In genomic region chr4:57451896-57452295, GRCm38 (mm10) we compare ENCODE assay signal across 9 mouse cellular contexts. TPM values are rescaled to one million over a fixed set of nuclear protein-coding genes. Genes with fewer than 3 reads are reported as not detected.
DNase-seq lines count a peak whose midpoint lies in the region; ATAC-seq and TF ChIP-seq lines count a peak whose summit lies in the region.
"Had no signal": no experiment of that assay in that cellular context is flagged by ENCODE, and none has a peak within 500 bp of the region (broad histone marks: within the 10 kb centered on the region; RNA-seq: fewer than 3 reads in every experiment).

No protein-coding gene starts in this region.

- peak; percentile 76 for TF ChIP-seq CTCF in gastrocnemius, adult 2 months (IDR thresholded peaks at IDR 0.05)

- intact Hi-C loops in gastrocnemius, adult 2 months (cut with DNase I): no loop called here

- WGBS in hindbrain, embryonic 16.5 days: 40% methylated on average over 3 of the region's 3 CpGs

- H3K4me3 ChIP-seq in gastrocnemius, adult 2 months: no peak overlapping the region
- H3K4me3 ChIP-seq in hindbrain, embryonic 16.5 days (ENCODE audit: low read length): no peak overlapping the region
- H3K4me3 ChIP-seq: liver, embryonic 15.5 days had no signal

- H3K4me2 ChIP-seq in hindbrain, embryonic 16.5 days (ENCODE audit: low read length): no peak overlapping the region
- H3K4me2 ChIP-seq: liver, embryonic 15.5 days had no signal

- ATAC-seq in hindbrain, embryonic 16.5 days: peak; percentile 69; the same call in 1 of the 2 replicates

- H3K36me3 ChIP-seq in hindbrain, embryonic 16.5 days (ENCODE audit: control insufficient read depth, insufficient read depth, low read length): no peaks in the 10 kb centered on the region
- H3K36me3 ChIP-seq: liver, embryonic 15.5 days had no signal

- peak; percentile 60 for DNase-seq in gastrocnemius, adult 2 months
- DNase-seq in gastrocnemius, adult 8-10 months (ENCODE audit: low spot score in 2 of 2): no peak
- peak; percentile 31 for DNase-seq in urinary bladder, postnatal 25 days (ENCODE audit: low spot score)
- DNase-seq in urinary bladder, postnatal 10 days (ENCODE audit: low spot score): no peak
- DNase-seq in embryo, embryonic 10.5 days (ENCODE audit: low spot score): peak; percentile 83
- peak; percentile 53 for DNase-seq in lung, postnatal 25 days (ENCODE audit: low spot score)
- peak; percentile 29 for DNase-seq in yolk sac, embryonic 10.5 days (ENCODE audit: low spot score)

- no peaks in the 10 kb centered on the region for H3K27me3 ChIP-seq in hindbrain, embryonic 16.5 days (replicated peaks; ENCODE audit: control insufficient read depth, insufficient read depth, low read length)
- H3K27me3 ChIP-seq: liver, embryonic 15.5 days had no signal

- H3K9me3 ChIP-seq in hindbrain, embryonic 16.5 days (ENCODE audit: control insufficient read depth, low read length): no peaks in the 10 kb centered on the region
- H3K9me3 ChIP-seq: liver, embryonic 15.5 days had no signal

- H3K9ac ChIP-seq in hindbrain, embryonic 16.5 days (ENCODE audit: low read depth, low read length): no peak overlapping the region
- H3K9ac ChIP-seq: liver, embryonic 15.5 days had no signal

- no peak overlapping the region for H3K27ac ChIP-seq in gastrocnemius, adult 2 months
- H3K27ac ChIP-seq in hindbrain, embryonic 16.5 days (ENCODE audit: low read depth, low read length): no peak overlapping the region
- H3K27ac ChIP-seq: liver, embryonic 15.5 days had no signal

- no peaks in the 10 kb centered on the region for H3K4me1 ChIP-seq in hindbrain, embryonic 16.5 days (ENCODE audit: control insufficient read depth, insufficient read depth, low read depth, low read length)
- H3K4me1 ChIP-seq: liver, embryonic 15.5 days had no signal

RNA-seq across cellular contexts. Expression of gene Palm2, which starts 17.8 kb away (rescaled TPM):
- total RNA-seq in gastrocnemius, adult 2 months (2021): under 1 TPM; 0.28 to 0.98 TPM
- under 1 TPM in 3 of 4 experiments, not detected in 1; 0.17 to 0.79 (median 0.58) TPM for total RNA-seq in gastrocnemius, adult 8-10 months (2022)
- polyA plus RNA-seq in hindbrain, embryonic 16.5 days (2015; fragmentation: Nextera tagmentation; extraction: Ambion mirVana): 19.0 and 20.3 TPM in 2 replicates

Comparison
In these comparisons a context has a peak if more than half of its experiments do, and no peak if none do; other contexts are left out.
1. DNase-seq: peak in gastrocnemius, adult 2 months (single experiment), urinary bladder, postnatal 25 days (single experiment), embryo, embryonic 10.5 days (single experiment), lung, postnatal 25 days (single experiment) and yolk sac, embryonic 10.5 days (single experiment); none in gastrocnemius, adult 8-10 months (0 of 2) and urinary bladder, postnatal 10 days (single experiment).